Mouse (Mus musculus): Measurements from ENCODE around the gene Crebzf. TPM values are rescaled to one million over a fixed set of nuclear protein-coding genes. Genes with fewer than 3 reads are reported as not detected.

The Crebzf gene
- 20.6 and 21.3 TPM in 2 replicates for polyA plus RNA-seq (2015; fragmentation: Nextera tagmentation; extraction: Ambion mirVana)

GRCm38 (mm10) chr7:90442518-90443080, at the start of gene Crebzf:
Crebzf (plus strand) TSS chr7:90442729.
- TF ChIP-seq CTCF (IDR thresholded peaks at IDR 0.05; ENCODE audit: low read depth): no peak
- peak; percentile 99 for TF ChIP-seq EP300 (optimal IDR thresholded peaks at IDR 0.05)
- WGBS: under 1% methylated on average over 49 of the region's 54 CpGs
- peak; percentile 97 for ATAC-seq (ENCODE audit: low FRiP score, low TSS enrichment)

DNA sequence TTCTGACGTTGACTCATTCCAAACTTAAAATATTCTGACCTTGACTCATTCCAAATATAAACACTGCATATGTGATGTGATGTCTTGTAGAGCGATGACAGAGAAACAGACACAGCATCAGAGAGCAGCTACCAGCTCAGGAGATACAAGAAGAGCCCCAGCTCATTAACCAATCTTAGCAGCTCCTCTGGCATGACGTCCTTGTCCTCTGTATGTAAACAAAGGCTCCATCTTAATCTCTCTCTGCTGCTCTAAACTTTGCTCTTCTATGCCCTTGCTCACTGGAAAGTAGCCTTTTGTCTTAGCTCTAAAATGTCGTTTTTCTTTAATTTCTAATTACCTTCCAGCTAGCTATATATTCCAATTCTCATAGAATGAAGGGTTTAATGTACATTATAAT, 47.5 kb upstream of the Crebzf start:
- no peak overlapping the region for H3K27ac ChIP-seq (replicated peaks)
- 33% methylated on average over 4 of the region's 4 CpGs for WGBS
- DNase-seq (ENCODE audit: low spot score) (no peak), ATAC-seq (ENCODE audit: low FRiP score, low TSS enrichment) (no peak)
- H3K9ac ChIP-seq (ENCODE audit: low read length): no peak overlapping the region
- no peak overlapping the region for H3K4me2 ChIP-seq (replicated peaks; ENCODE audit: low read depth)
- TF ChIP-seq EP300 (optimal IDR thresholded peaks at IDR 0.05) (no peak), CTCF (IDR thresholded peaks at IDR 0.05; ENCODE audit: low read depth) (no peak)
- H3K4me3 ChIP-seq (ENCODE audit: low read depth, low read length): no peak overlapping the region
- H3K36me3 ChIP-seq (ENCODE audit: control insufficient read depth, insufficient read depth, low read length): no peaks in the 10 kb centered on the region; the same call in 1 of the 2 replicates
- H3K4me1 ChIP-seq (replicated peaks; ENCODE audit: control insufficient read depth, insufficient read depth): no peaks in the 10 kb centered on the region
- H3K9me3 ChIP-seq (ENCODE audit: control insufficient read depth, low read length): no peaks in the 10 kb centered on the region
- H3K27me3 ChIP-seq (ENCODE audit: control insufficient read depth, insufficient read depth, low read length): no peaks in the 10 kb centered on the region

More at GRCm38 (mm10) chr7:90442518-90443080, at the start of gene Crebzf:
- Histone ChIP-seq H3K4me1 (replicated peaks; ENCODE audit: control insufficient read depth, insufficient read depth) (no peaks in the 10 kb centered on the region), H3K36me3 (ENCODE audit: control insufficient read depth, insufficient read depth, low read length) (no peaks in the 10 kb centered on the region), H3K27ac (replicated peaks) (peak within 1 kb of the TSS; percentile 99), H3K4me3 (ENCODE audit: low read depth, low read length) (peak within 1 kb of the TSS; percentile 92), H3K9ac (ENCODE audit: low read length) (peak within 1 kb of the TSS; percentile 98), H3K27me3 (ENCODE audit: control insufficient read depth, insufficient read depth, low read length) (no peaks in the 10 kb centered on the region), H3K9me3 (ENCODE audit: control insufficient read depth, low read length) (no peaks in the 10 kb centered on the region), H3K4me2 (replicated peaks; ENCODE audit: low read depth) (peak within 1 kb of the TSS; percentile 51)
- peak; percentile 98 for DNase-seq (ENCODE audit: low spot score)

GRCm38 (mm10) chr7:90395928-90396327, 46.6 kb upstream of the Crebzf start:
- DNase-seq (ENCODE audit: low spot score) (no peak), ATAC-seq (ENCODE audit: low FRiP score, low TSS enrichment) (no peak)
- 44% methylated on average over 5 of the region's 5 CpGs for WGBS
- no peak overlapping the region for H3K4me3 ChIP-seq (ENCODE audit: low read depth, low read length)
- H3K27ac ChIP-seq (replicated peaks): no peak overlapping the region
- H3K4me1 ChIP-seq (replicated peaks; ENCODE audit: control insufficient read depth, insufficient read depth): no peaks in the 10 kb centered on the region
- H3K4me2 ChIP-seq (replicated peaks; ENCODE audit: low read depth): no peak overlapping the region
- no peaks in the 10 kb centered on the region for H3K9me3 ChIP-seq (ENCODE audit: control insufficient read depth, low read length)
- no peaks in the 10 kb centered on the region for H3K27me3 ChIP-seq (ENCODE audit: control insufficient read depth, insufficient read depth, low read length)
- TF ChIP-seq CTCF (IDR thresholded peaks at IDR 0.05; ENCODE audit: low read depth) (no peak), EP300 (optimal IDR thresholded peaks at IDR 0.05) (no peak)
- no peak overlapping the region for H3K9ac ChIP-seq (ENCODE audit: low read length)
- no peaks in the 10 kb centered on the region; the same call in 1 of the 2 replicates for H3K36me3 ChIP-seq (ENCODE audit: control insufficient read depth, insufficient read depth, low read length)

GRCm38 (mm10) chr7:90409934-90410333, 32.6 kb upstream of the Crebzf start:
- H3K4me1 ChIP-seq (replicated peaks; ENCODE audit: control insufficient read depth, insufficient read depth): no peaks in the 10 kb centered on the region
- H3K27me3 ChIP-seq (ENCODE audit: control insufficient read depth, insufficient read depth, low read length): no peaks in the 10 kb centered on the region
- H3K4me3 ChIP-seq (ENCODE audit: low read depth, low read length): no peak overlapping the region
- no peaks in the 10 kb centered on the region for H3K9me3 ChIP-seq (ENCODE audit: control insufficient read depth, low read length)
- no peaks in the 10 kb centered on the region for H3K36me3 ChIP-seq (ENCODE audit: control insufficient read depth, insufficient read depth, low read length)
- DNase-seq (ENCODE audit: low spot score) (peak; percentile 74), ATAC-seq (ENCODE audit: low FRiP score, low TSS enrichment) (peak; percentile 60; the same call in 1 of the 2 replicates)
- no peak overlapping the region for H3K27ac ChIP-seq (replicated peaks)
- no peak overlapping the region for H3K4me2 ChIP-seq (replicated peaks; ENCODE audit: low read depth)
- TF ChIP-seq CTCF (IDR thresholded peaks at IDR 0.05; ENCODE audit: low read depth) (peak; percentile 94), EP300 (optimal IDR thresholded peaks at IDR 0.05) (no peak)
- 44% methylated on average over 3 of the region's 3 CpGs for WGBS
- H3K9ac ChIP-seq (ENCODE audit: low read length): no peak overlapping the region

GRCm38 (mm10) chr7:90426020-90427001, 16.2 kb upstream of the Crebzf start, which contains the start of gene Ccdc89:
Ccdc89 (plus strand) TSS chr7:90426577.
- Histone ChIP-seq H3K9ac (ENCODE audit: low read length) (peak within 1 kb of the TSS; percentile 60), H3K36me3 (ENCODE audit: control insufficient read depth, insufficient read depth, low read length) (no peaks in the 10 kb centered on the region), H3K9me3 (ENCODE audit: control insufficient read depth, low read length) (no peaks in the 10 kb centered on the region), H3K27me3 (ENCODE audit: control insufficient read depth, insufficient read depth, low read length) (no peaks in the 10 kb centered on the region), H3K27ac (replicated peaks) (0 out of 2 replicates have a peak within 1 kb of the TSS, but pooled peaks have one; percentile 8), H3K4me1 (replicated peaks; ENCODE audit: control insufficient read depth, insufficient read depth) (no peaks in the 10 kb centered on the region), H3K4me3 (ENCODE audit: low read depth, low read length) (peak within 1 kb of the TSS; percentile 33), H3K4me2 (replicated peaks; ENCODE audit: low read depth) (peak within 1 kb of the TSS; percentile 69)
- DNase-seq (ENCODE audit: low spot score): peak; percentile 84
- ATAC-seq (ENCODE audit: low FRiP score, low TSS enrichment): peak; percentile 100
- 17% methylated on average over 29 of the region's 29 CpGs for WGBS
- TF ChIP-seq CTCF (IDR thresholded peaks at IDR 0.05; ENCODE audit: low read depth) (no peak), EP300 (optimal IDR thresholded peaks at IDR 0.05) (peak; percentile 80)
